Comparison of ENCODE assay signal across 8 mouse cellular contexts in the genomic region with DNA sequence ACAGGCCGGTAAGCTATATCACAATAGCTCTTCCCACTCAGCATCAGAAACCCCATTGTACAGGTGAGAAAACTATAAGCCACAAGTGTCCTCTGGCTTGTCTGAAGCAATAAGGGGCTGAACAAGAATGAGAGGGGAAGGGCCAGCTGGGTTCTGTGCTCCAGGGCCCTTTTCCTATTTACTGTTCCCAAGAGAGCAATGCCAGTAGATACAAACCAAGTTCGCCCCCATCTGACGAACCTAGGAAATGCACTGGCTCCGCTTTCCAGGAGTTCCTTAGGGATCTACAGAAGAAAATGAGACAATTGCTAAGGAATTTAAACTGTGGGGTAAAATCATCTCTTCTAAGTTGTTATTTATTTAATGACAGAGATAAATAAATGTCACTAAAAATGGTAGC. TPM values are rescaled to one million over a fixed set of nuclear protein-coding genes. Genes with fewer than 3 reads are reported as not detected.
DNase-seq lines count a peak whose midpoint lies in the region; ATAC-seq and TF ChIP-seq lines count a peak whose summit lies in the region.

No protein-coding gene starts in this region.

- H3K27ac ChIP-seq in embryonic facial prominence, embryonic 10.5 days (replicated peaks) = no peak overlapping the region
- no peak overlapping the region for H3K27ac ChIP-seq in intestine, embryonic 16.5 days (ENCODE audit: low read length)

- no peaks in the 10 kb centered on the region for H3K36me3 ChIP-seq in embryonic facial prominence, embryonic 10.5 days (replicated peaks)
- no peaks in the 10 kb centered on the region for H3K36me3 ChIP-seq in intestine, embryonic 16.5 days (ENCODE audit: control insufficient read depth, insufficient read depth, low read length)

- no peaks in the 10 kb centered on the region for H3K27me3 ChIP-seq in Patski
- 0 out of 2 replicates have a peak, but pooled peaks cover 12% of the 10 kb centered on the region for H3K27me3 ChIP-seq in embryonic facial prominence, embryonic 10.5 days (replicated peaks; ENCODE audit: low read depth, poor library complexity, severe bottlenecking)
- H3K27me3 ChIP-seq in intestine, embryonic 16.5 days (replicated peaks; ENCODE audit: control insufficient read depth, insufficient read depth, low read length) = no peaks in the 10 kb centered on the region

- in situ Hi-C loops in Patski (cut with MboI; ENCODE audit: low pct_unique_long_range_greater_than_20kb) = loop anchor here (10.0 kb wide), 2 partner anchors 93 to 233 kb away; a partner anchor contains a TSS

- peak; percentile 2 for DNase-seq in cerebellum, adult 8-10 months
- DNase-seq in Patski (ENCODE audit: low read depth, low spot score) = peak; percentile 28
- peak; percentile 66 for DNase-seq in embryonic facial prominence, embryonic 10.5 days (ENCODE audit: low spot score)
- peak; percentile 76 to 77 for DNase-seq in left cerebral cortex, adult 18-20 months (ENCODE audit: low spot score in 2 of 2)
- DNase-seq in ovary, postnatal 14 days (ENCODE audit: low spot score) = peak; percentile 74
- DNase-seq in thymus, postnatal 14 days = no peak

- H3K9ac ChIP-seq in intestine, embryonic 16.5 days (ENCODE audit: low read depth, low read length) = no peak overlapping the region

- H3K4me1 ChIP-seq in embryonic facial prominence, embryonic 10.5 days = peaks cover 30% of the 10 kb centered on the region
- H3K4me1 ChIP-seq in intestine, embryonic 16.5 days (ENCODE audit: control insufficient read depth, insufficient read depth, low read length) = no peaks in the 10 kb centered on the region

- peak; percentile 92 for TF ChIP-seq CTCF in Patski (IDR thresholded peaks at IDR 0.05)

- H3K4me2 ChIP-seq in intestine, embryonic 16.5 days (ENCODE audit: low read depth, low read length) = no peak overlapping the region

- CTCF ChIA-PET in Patski (lab: Charles Lee) = interaction anchor here (0.8 to 2.5 kb wide), 14 partner anchors 10 to 259 kb away, joined by 3 to 24 read pairs (median 4); a partner anchor contains a TSS

- ATAC-seq in cerebellum, adult (ENCODE audit: insufficient number of reproducible peaks, low FRiP score, low TSS enrichment) = no peak
- ATAC-seq in Patski = no peak
- ATAC-seq in intestine, embryonic 16.5 days = peak; percentile 23; the same call in 1 of the 2 replicates

- no peak overlapping the region for H3K4me3 ChIP-seq in embryonic facial prominence, embryonic 10.5 days
- no peak overlapping the region for H3K4me3 ChIP-seq in intestine, embryonic 16.5 days (ENCODE audit: low read length)

- no peaks in the 10 kb centered on the region for H3K9me3 ChIP-seq in embryonic facial prominence, embryonic 10.5 days
- no peaks in the 10 kb centered on the region for H3K9me3 ChIP-seq in intestine, embryonic 16.5 days (ENCODE audit: control insufficient read depth, low read length)

- POLR2A ChIA-PET in Patski (lab: Charles Lee) = no interaction called here

- 36% methylated on average over 4 of the region's 4 CpGs for WGBS in embryonic facial prominence, embryonic 10.5 days
- 33% methylated on average over 4 of the region's 4 CpGs for WGBS in intestine, embryonic 16.5 days

RNA-seq across cellular contexts. Expression of a gene that starts 38.2 kb away (rescaled TPM):
- 258 TPM for polyA plus RNA-seq in Patski (2021)
- polyA plus RNA-seq in embryonic facial prominence, embryonic 10.5 days (2016; fragmentation: Nextera tagmentation; extraction: Ambion mirVana) = 582 and 585 TPM in 2 replicates
- polyA plus RNA-seq in intestine, embryonic 16.5 days (2015; fragmentation: Nextera tagmentation; extraction: Ambion mirVana) = 280 and 300 TPM in 2 replicates
- total RNA-seq in left cerebral cortex, adult 18-20 months (2021) = 100 to 1,000 TPM; 196 to 213 TPM
